Mouse (Mus musculus) midbrain, embryonic 14.5 days (tissue): ENCODE measurements at regions not wholly inside any gene's neighbourhood (a gene's known extent, or its start where the extent isn't known, plus 50 kb on each side); places are given as distances from the start of the nearest gene placed in this dataset.
A peak's percentile ranks its signal among the peaks of the same experiment; 100 is the strongest.

Source experiments
- ATAC-seq: fragments of 200-750 bp; cut with Nextera tagmentation; 2 replicates; pipeline ENCODE4 v1.8.0; 2017; ENCODE audit warnings: moderate number of reproducible peaks, moderate library complexity; ENCODE audit not compliant: low FRiP score, low TSS enrichment
- DNase-seq: peaks from one replicate; pipeline ENCODE4 v3.0.0-alpha.2; 2015
- H3K27ac ChIP-seq: fragments of 300-500 bp; sonication (generic); replicated peaks from 2 replicates; pipeline ENCODE4 v1.5.1; 2014; ENCODE audit warnings: mild to moderate bottlenecking, low read depth, low read length, moderate library complexity
- H3K27me3 ChIP-seq: fragments of 300-500 bp; sonication (generic); 2 replicates; pipeline ENCODE4 v1.6.1; 2014; ENCODE audit warnings: low read length, control low read depth, mixed read lengths; ENCODE audit not compliant: control insufficient read depth, insufficient read depth
- H3K36me3 ChIP-seq: fragments of 300-500 bp; sonication (generic); 2 replicates; pipeline ENCODE4 v1.6.1; 2014; ENCODE audit warnings: low read length, control low read depth; ENCODE audit not compliant: control insufficient read depth, insufficient read depth
- H3K4me1 ChIP-seq: fragments of 300-500 bp; sonication (generic); 2 replicates; pipeline ENCODE4 v1.6.1; 2014; ENCODE audit warnings: mild to moderate bottlenecking, antibody characterized with exemption, low read length, control low read depth; ENCODE audit not compliant: control insufficient read depth, insufficient read depth
- H3K4me2 ChIP-seq: fragments of 300-500 bp; sonication (generic); 2 replicates; pipeline ENCODE4 v1.6.1; 2014; ENCODE audit warnings: mild to moderate bottlenecking, low read length, moderate library complexity
- H3K4me3 ChIP-seq: fragments of 300-500 bp; sonication (generic); replicated peaks from 2 replicates; pipeline ENCODE4 v1.5.1; 2014; ENCODE audit warnings: low read depth, low read length
- H3K9ac ChIP-seq: fragments of 300-500 bp; sonication (generic); replicated peaks from 2 replicates; pipeline ENCODE4 v1.6.1; 2014; ENCODE audit warnings: mild to moderate bottlenecking, low read length, moderate library complexity
- H3K9me3 ChIP-seq: fragments of 300-500 bp; sonication (generic); 2 replicates; pipeline ENCODE4 v1.6.1; 2016; ENCODE audit warnings: low read length, control low read depth, mixed read lengths; ENCODE audit not compliant: control insufficient read depth
- WGBS: fragments of 180-500 bp; shearing (Covaris S2); extraction: QIAGEN DNeasy Blood & Tissue Kit; methylation state at CpG from one replicate; pipeline ENCODE4 v1.1.7; 2014; 5-methylcytosine and 5-hydroxymethylcytosine counted together

DNA sequence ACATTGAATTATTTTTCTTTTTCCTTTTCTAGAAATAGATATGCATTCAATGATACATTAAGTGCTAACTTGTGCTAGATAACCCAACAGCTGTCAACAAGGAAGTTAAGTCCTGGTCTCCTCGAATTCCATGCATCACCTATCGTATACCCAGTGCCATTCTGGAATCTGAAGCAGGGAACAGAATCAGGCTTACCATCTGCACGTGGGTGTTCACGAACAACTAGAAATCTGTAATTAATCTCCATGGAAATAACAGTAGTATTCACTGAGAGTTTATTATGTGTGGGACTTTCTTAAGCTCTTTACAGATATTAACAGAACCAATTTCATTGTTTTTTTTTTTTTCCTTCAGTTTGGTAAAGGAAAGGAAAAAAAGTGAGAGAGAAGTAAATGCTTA lies 701.4 kb upstream of the Tmpo start:
- no peak for ATAC-seq
- H3K4me1 ChIP-seq, result peaks cover 8% of the 10 kb centered on the region; the same call in 1 of the 2 replicates
- H3K27ac ChIP-seq, result no peak overlapping the region
- H3K36me3 ChIP-seq, result no peaks in the 10 kb centered on the region
- H3K27me3 ChIP-seq, result no peaks in the 10 kb centered on the region
- no peak overlapping the region for H3K4me3 ChIP-seq
- no peak overlapping the region for H3K9ac ChIP-seq
- no peak overlapping the region for H3K4me2 ChIP-seq
- no peak for DNase-seq
- no peaks in the 10 kb centered on the region for H3K9me3 ChIP-seq
- WGBS, result 66% methylated on average over 4 of the region's 4 CpGs

DNA sequence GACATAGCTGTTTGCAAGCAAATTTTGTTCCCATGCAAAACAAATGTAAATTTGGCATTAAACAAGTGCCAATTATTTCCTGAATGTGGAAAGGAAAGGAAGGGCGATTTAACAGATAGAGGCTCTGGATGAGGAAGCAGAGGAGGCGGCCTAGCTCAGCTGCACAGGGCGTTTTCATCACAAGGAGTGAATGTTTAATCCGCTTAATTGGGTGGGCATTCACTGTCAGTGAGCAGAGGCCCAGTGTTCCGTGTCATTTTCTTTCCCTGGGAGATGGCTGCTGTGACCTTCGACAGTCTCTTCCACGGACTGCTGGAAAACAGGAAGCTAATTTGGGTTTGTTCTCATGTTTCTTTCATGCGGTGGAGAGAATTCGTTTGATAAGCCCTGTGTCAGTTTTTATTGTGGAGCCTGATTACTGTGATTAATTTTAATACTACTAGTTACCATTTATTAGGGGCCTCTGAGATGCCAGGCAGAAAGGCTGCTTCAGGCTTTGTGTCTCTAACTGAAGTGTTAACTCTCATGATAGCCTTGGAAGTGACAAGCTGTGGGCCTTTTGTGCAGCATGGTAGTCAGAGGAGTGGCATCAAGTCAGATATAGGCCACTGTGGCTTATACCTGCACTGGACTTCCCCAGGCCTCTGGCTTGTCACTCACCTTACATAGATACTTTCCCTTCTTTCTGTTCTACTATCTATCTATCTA lies 700.6 kb upstream of the Tmpo start:
- DNase-seq (peak; percentile 70), ATAC-seq (peak; percentile 55; the same call in 1 of the 2 replicates)
- no peak overlapping the region for H3K4me2 ChIP-seq
- H3K9me3 ChIP-seq, result no peaks in the 10 kb centered on the region
- WGBS, result 5% methylated on average over 9 of the region's 9 CpGs
- 0 out of 2 replicates have a peak overlapping the region, but pooled peaks have one; percentile 3 for H3K9ac ChIP-seq
- H3K4me3 ChIP-seq, result no peak overlapping the region
- H3K27ac ChIP-seq, result peak overlapping the region; percentile 77
- peaks cover 8% of the 10 kb centered on the region; the same call in 1 of the 2 replicates for H3K4me1 ChIP-seq
- H3K36me3 ChIP-seq, result no peaks in the 10 kb centered on the region
- no peaks in the 10 kb centered on the region for H3K27me3 ChIP-seq

DNA sequence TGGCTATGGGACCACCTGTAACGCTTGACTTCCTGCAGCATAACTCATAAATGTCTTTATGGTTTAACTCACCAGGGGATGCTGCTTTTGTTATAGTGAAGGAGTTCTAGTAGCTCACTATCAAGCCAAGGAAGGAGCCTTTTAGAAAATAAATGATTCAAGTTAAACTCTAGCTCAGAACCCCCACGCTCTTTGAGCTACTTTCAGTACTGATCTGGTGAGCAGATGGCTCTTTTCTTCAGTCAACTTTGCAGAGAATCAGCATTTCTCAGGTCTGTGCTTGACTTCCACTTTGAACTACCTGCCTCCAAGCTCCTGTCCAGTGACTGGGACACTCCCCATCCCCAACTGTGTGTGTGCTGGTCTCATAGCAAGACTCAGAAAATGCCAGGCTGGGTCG lies 694.3 kb upstream of the Tmpo start:
- 87% methylated on average over 3 of the region's 3 CpGs for WGBS
- no peaks in the 10 kb centered on the region for H3K36me3 ChIP-seq
- no peak for DNase-seq

DNA sequence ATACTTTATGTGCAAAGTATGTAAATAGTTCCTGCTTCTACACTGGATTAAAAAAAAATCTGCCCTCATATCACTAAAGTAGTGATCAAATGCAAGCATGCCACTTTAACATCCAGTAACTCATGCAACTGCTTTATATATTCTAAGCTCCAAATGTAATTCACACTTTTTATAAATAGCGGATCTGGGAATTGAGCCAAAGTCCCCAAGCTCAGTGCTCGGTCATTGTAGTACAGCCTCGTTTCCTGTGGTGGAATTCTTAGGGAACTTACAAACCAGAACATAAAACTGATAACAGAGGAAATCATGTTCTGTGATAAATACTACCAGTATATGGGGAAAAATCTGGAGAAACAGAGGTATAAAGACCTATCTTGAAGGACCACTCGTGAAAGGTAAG lies 690.1 kb upstream of the Tmpo start:
- Histone ChIP-seq H3K27ac (no peak overlapping the region), H3K9me3 (no peaks in the 10 kb centered on the region), H3K27me3 (no peaks in the 10 kb centered on the region), H3K9ac (no peak overlapping the region), H3K36me3 (no peaks in the 10 kb centered on the region), H3K4me2 (no peak overlapping the region), H3K4me3 (no peak overlapping the region), H3K4me1 (no peaks in the 10 kb centered on the region)
- 67% methylated on average over 4 of the region's 4 CpGs for WGBS
- no peak for ATAC-seq
- DNase-seq, result peak; percentile 51

More for the DNA sequence above, 694.3 kb upstream of the Tmpo start:
- no peak for ATAC-seq
- Histone ChIP-seq H3K4me2 (no peak overlapping the region), H3K27me3 (no peaks in the 10 kb centered on the region), H3K4me1 (no peaks in the 10 kb centered on the region), H3K9me3 (no peaks in the 10 kb centered on the region), H3K27ac (no peak overlapping the region), H3K4me3 (no peak overlapping the region), H3K9ac (no peak overlapping the region)

DNA sequence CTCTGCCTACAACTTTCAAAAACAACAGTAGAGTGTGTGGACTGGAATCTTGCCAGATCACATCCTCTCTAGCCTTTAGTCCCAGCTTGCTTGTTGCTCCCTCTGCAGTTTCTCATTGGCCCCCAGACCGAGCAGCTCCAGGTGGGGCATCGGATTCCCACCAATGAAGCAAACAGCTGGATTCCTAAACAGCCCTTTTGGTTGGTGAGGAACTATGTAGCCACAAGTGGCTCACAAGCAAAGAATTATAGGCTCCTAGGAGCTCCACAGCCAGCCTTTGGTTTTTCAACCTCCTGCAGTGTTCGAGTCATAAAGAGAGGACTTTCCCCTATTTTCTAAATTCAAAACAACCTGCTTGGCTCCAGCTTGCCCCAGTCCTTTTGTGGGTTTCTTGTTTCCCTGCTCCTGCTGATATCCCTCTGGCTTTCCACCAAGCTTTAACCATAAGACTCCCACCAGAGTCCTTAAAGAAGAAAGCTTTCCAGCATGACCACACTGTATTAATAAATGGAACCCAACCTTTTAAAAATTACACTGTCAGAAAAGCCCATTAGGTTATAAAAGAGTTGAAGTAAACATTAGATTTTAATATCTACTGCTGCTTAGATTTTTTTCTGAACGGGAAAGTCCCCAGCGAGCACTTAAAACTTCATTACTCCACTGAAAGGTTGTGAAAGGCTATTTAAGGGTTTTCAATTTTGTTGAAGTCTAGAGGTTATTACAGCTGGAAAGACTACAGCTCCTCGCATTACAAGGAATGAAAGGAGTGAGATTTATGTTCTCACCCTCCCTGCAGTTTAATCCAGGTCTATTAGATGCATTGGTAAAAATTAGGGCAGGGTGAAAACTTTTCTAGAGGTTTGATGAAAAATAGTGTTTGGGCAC lies 677.8 kb upstream of the Tmpo start:
- H3K9me3 ChIP-seq, result 0 out of 2 replicates have a peak, but pooled peaks cover 5% of the 10 kb centered on the region
- H3K27ac ChIP-seq, result no peak overlapping the region
- DNase-seq (peak; percentile 13), ATAC-seq (no peak)
- H3K4me2 ChIP-seq, result no peak overlapping the region
- H3K4me1 ChIP-seq, result no peaks in the 10 kb centered on the region
- H3K27me3 ChIP-seq, result no peaks in the 10 kb centered on the region
- no peak overlapping the region for H3K9ac ChIP-seq
- 46% methylated on average over 6 of the region's 6 CpGs for WGBS
- no peak overlapping the region for H3K4me3 ChIP-seq
- H3K36me3 ChIP-seq, result no peaks in the 10 kb centered on the region

DNA sequence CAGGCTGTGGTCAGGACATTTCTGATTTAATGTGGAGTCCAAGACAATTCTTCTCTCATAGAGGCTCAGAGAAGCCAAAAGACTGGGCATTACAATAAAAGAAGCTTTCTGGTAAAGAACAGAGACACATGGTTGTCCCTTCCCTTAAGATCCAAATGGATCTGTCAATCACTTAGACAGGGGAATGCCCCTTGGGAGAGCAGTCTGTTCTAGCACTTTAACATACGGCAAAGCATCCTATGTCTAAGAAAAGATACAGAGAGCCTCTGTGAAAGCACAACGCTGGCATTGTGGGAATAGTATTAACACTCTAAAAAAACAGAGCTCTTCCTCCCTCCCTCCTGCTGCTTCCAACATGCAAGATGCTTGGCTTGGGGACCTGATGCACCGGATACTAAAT lies 646.0 kb upstream of the Tmpo start:
- ATAC-seq (no peak), DNase-seq (peak; percentile 28)
- Histone ChIP-seq H3K9me3 (no peaks in the 10 kb centered on the region), H3K36me3 (no peaks in the 10 kb centered on the region), H3K9ac (no peak overlapping the region), H3K4me3 (no peak overlapping the region), H3K4me2 (no peak overlapping the region), H3K27me3 (no peaks in the 10 kb centered on the region), H3K4me1 (no peaks in the 10 kb centered on the region), H3K27ac (no peak overlapping the region)
- 19% methylated on average over 3 of the region's 3 CpGs for WGBS

DNA sequence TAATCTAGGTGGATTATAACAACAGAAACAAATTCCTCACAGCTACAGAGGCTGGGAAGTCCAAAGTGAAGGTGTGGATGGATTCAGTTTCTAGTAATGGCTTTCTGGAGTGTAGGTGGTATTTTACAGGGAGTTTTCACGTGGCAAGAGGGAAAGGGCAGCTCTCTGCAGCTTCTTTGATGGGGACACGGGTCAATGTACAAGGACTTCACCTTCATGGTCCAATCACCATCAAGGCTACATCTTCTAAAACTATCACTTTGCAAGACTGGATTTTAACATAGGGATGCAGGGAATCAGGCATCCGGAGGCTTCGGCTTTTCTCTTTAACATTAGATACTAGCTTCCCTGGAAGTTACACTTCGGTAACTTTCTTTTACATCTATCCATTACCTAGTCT lies 642.4 kb upstream of the Tmpo start:
- DNase-seq, result no peak
- H3K27ac ChIP-seq, result no peak overlapping the region
- WGBS, result 92% methylated on average over 5 of the region's 5 CpGs
- no peak for ATAC-seq
- H3K4me3 ChIP-seq, result no peak overlapping the region
- H3K36me3 ChIP-seq, result no peaks in the 10 kb centered on the region
- no peaks in the 10 kb centered on the region for H3K9me3 ChIP-seq
- no peak overlapping the region for H3K4me2 ChIP-seq
- H3K9ac ChIP-seq, result no peak overlapping the region
- no peaks in the 10 kb centered on the region for H3K4me1 ChIP-seq
- H3K27me3 ChIP-seq, result no peaks in the 10 kb centered on the region

DNA sequence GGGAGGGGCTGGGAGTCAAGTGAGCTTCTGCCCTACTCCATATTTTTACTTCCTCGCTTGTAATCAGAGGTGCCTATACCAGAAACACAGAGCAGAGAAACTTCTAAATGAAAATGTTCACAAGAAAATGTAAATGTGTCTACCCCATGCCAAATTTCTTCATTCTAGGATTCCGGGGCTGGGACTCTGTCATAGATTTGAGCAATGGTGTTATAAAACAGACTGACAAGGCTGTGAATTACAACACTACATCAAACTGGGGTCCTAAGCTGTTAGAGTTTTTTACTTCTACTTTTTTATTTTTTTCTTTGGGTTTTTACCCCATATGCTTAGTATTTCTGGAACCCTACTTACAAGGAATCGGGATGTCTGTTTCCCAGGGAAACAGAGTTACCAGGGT lies 623.8 kb upstream of the Tmpo start:
- ATAC-seq (no peak), DNase-seq (no peak)
- H3K9me3 ChIP-seq, result no peaks in the 10 kb centered on the region
- no peaks in the 10 kb centered on the region for H3K4me1 ChIP-seq
- no peaks in the 10 kb centered on the region for H3K27me3 ChIP-seq
- WGBS, result 88% methylated on average over 3 of the region's 3 CpGs
- no peak overlapping the region for H3K4me3 ChIP-seq
- H3K9ac ChIP-seq, result no peak overlapping the region
- no peaks in the 10 kb centered on the region for H3K36me3 ChIP-seq
- H3K27ac ChIP-seq, result no peak overlapping the region
- H3K4me2 ChIP-seq, result no peak overlapping the region
